Mouse (Mus musculus): ENCODE measurements around the gene Taok1.

DNA sequence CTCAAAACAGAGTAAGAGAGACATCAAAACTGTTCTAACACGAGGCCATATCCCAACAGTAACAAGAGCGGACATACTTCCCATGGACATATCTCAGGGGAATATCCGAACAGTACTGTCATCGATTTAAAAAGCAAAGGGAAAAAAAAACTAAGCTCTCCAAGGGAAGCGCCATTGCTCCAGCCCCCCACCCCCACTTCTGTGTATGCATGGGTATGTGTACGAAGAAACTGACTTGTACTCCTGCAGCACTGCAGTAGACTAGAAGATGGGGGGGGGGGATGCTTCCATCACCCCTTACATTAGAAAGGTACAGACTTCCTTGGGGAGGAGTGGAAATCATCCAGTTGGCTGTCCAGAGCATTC lies 1.2 kb downstream of the Taok1 start:
- TF ChIP-seq POLR2A (IDR thresholded peaks at IDR 0.05; ENCODE audit: control insufficient read depth, low read depth, low read length), result no peak
- no peak for TF ChIP-seq CTCF (IDR thresholded peaks at IDR 0.05; ENCODE audit: control insufficient read depth, insufficient read depth, insufficient replicate concordance, low read depth, low read length)

All from testis, adult 2 months (tissue).